Mouse (Mus musculus) liver, postnatal 0 days (tissue): ENCODE measurements at regions not wholly inside any gene's neighbourhood (a gene's known extent, or its start where the extent isn't known, plus 50 kb on each side); places are given as distances from the start of the nearest gene placed in this dataset.

ENCODE experiments used
- CTCF ChIP-seq: sonication (generic); IDR thresholded peaks from 2 replicates; pipeline ENCODE4 v1.5.1; 2016; ENCODE audit warnings: antibody characterized with exemption, low read depth
- EP300 ChIP-seq: IDR thresholded peaks from 2 replicates; pipeline ENCODE4 v1.6.1; 2016; ENCODE audit warnings: antibody characterized with exemption, low read depth, mild to moderate bottlenecking

DNA sequence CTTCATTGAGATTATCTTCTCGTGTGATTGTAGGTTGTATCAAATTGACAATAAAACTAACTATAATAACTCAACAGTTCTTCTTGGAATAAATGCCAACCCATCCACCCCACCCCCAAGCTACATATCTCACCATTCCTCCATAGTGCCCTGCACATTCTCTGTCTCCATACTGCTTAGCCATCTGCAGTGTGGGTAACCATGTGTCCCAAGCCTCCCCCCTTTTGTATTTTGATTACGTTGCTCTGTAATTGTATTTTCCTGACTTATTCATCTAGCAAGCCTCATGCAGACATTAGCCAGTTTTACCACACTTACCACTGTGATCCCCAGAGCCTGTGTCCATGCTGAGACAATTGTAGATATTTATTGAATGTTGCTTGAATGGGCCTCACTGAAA, 129.7 kb upstream of the Smarca2 start:
- TF ChIP-seq EP300 (no peak), CTCF (no peak)
